Mouse (Mus musculus): Measurements from ENCODE around the gene Pgs1. TPM values are rescaled to one million over a fixed set of nuclear protein-coding genes. Genes with fewer than 3 reads are reported as not detected.

Pgs1 gene
- total RNA-seq, 1 experiment from 2014 or later, result 51.2 TPM

Other genes starting within 250 kb of the Pgs1 start
- 21.6 and 23.1 TPM in 2 replicates for gene Tmc8, start 204.2 kb upstream of the Pgs1 start, total RNA-seq (2017)
- gene Tmc6, start 204.1 kb upstream of the Pgs1 start, total RNA-seq (2017), result 73.8 and 95.0 TPM in 2 replicates
- 0.58 and 0.86 TPM in 2 replicates for gene 6030468B19Rik, start 188.6 kb upstream of the Pgs1 start, total RNA-seq (2017)
- gene Gm20708, start 176.6 kb upstream of the Pgs1 start, total RNA-seq (2017), result 3.9 and 8.8 TPM in 2 replicates
- 80.2 and 108 TPM in 2 replicates for gene Syngr2, start 176.6 kb upstream of the Pgs1 start, total RNA-seq (2017)
- gene Afmid, start 160.4 kb upstream of the Pgs1 start, total RNA-seq (2017), result 10.4 and 11.9 TPM in 2 replicates
- gene Tk1, start 160.2 kb upstream of the Pgs1 start, total RNA-seq (2017), result 9.0 and 12.4 TPM in 2 replicates
- gene Birc5, start 137.0 kb upstream of the Pgs1 start, total RNA-seq (2017), result 0.47 and 0.49 TPM in 2 replicates
- gene Tmem235, start 125.5 kb upstream of the Pgs1 start, total RNA-seq (2017), result not detected in 2 replicates
- 3.6 and 6.8 TPM in 2 replicates for gene Tha1, start 112.8 kb upstream of the Pgs1 start, total RNA-seq (2017)
- gene Socs3, start 16.2 kb upstream of the Pgs1 start, total RNA-seq (2017), result 252 and 268 TPM in 2 replicates
- 0.86 and 1.3 TPM in 2 replicates for gene Dnah17, start 144.3 kb downstream of the Pgs1 start, total RNA-seq (2017)